Mouse (Mus musculus): Measurements from ENCODE around the gene Cfap61.

Cfap61 gene

GRCm38 (mm10) chr2:146222279-146223175 lies 287.9 kb downstream of the Cfap61 start:
- DNase-seq (ENCODE audit: low spot score) = no peak

GRCm38 (mm10) chr2:146223176-146223905 lies 288.8 kb downstream of the Cfap61 start:
- no peak for DNase-seq (ENCODE audit: low spot score)

GRCm38 (mm10) chr2:146224141-146224540 lies 289.6 kb downstream of the Cfap61 start:
- DNase-seq (ENCODE audit: low spot score) = no peak

DNA sequence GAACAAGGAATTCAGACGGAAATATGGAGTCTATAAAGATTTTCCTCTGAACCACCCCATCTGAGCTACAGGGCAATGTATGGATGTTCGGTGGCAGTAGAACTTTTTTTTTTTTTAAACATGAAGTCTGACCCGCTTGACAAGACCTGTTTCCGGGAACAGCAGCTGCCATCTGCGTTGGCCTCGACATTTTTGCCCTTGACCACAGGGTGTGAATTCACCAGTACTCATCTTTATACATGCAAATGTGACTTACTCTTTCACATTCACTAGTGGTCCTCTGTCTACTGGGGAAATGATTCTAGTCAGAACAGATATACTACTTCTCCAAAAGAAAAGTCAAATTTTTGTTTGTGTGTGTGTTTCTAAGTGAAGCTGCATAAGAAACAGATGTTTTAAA lies 291.2 kb downstream of the Cfap61 start:
- DNase-seq (ENCODE audit: low spot score) = no peak

GRCm38 (mm10) chr2:146226484-146226883 lies 291.9 kb downstream of the Cfap61 start:
- DNase-seq (ENCODE audit: low spot score) = no peak

DNA sequence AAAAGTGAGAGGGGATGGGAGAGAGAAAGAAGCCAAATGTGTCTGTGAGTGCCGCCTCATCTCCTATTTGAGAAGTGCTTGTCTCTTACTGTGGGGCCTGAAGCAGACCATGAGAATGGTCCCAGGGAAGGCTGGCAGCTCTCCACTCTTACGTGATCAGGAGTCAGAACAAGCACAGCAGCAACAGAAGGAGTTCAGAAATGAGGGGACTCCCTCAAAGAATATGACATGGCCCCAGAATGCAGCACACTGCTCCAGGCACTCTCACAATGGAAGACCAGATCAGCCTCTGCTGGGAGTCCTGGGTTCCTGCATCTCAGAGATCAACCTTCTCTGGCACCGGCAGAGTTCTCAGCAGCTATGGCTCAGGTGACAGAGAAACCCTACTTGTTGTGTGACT lies 293.1 kb downstream of the Cfap61 start:
- no peak for DNase-seq (ENCODE audit: low spot score)

DNA sequence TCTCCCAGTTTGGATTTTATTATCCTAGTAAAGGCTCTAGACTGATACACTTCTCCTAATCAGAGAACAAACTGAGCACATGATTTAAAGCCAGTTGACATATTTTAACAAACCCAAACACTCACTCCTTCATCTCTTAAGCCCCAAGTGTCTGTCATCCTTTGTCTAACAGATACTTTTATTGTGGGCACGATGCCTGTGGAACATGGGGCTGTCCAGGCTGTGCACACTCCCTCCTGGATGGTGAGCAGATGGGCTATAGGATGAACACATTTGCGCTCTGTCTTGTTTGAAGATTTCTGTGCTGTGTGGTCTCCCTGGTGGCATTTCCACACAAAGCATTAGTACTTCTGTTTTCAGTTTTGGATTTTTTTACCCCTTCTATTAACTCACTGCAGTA lies 293.9 kb downstream of the Cfap61 start:
- no peak for DNase-seq (ENCODE audit: low spot score)

GRCm38 (mm10) chr2:146231485-146231884 lies 296.9 kb downstream of the Cfap61 start:
- DNase-seq (ENCODE audit: low spot score) = no peak

DNA sequence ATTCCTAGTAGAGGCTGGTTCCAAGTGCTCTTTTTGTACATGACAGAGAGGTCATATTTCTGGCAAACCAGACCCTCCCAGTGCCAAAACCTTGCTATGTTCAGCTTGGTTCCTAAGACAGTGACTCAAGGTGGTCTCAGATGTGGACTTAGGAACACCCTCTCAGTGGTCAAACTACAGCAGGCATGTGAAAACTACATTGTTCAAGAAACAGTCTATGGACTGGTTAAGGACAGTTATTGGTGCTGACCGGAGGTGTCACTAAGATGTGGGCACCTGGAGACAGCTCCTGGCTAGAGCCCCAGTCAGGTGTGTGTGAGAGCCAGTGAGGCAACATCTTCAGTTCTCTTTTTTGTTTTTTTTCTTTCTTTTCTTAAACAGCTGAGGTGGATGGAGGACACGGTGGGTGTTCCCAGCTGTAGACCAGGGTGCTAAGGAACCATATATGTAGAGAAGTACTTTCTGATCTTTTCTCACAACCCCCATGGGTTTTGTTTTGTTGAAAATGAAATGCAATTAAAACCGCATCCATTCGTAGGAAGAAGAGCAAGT lies 304.7 kb downstream of the Cfap61 start:
- DNase-seq (ENCODE audit: low spot score) = no peak

GRCm38 (mm10) chr2:146244049-146244448 lies 309.5 kb downstream of the Cfap61 start:
- DNase-seq (ENCODE audit: low spot score) = no peak

- no peak for DNase-seq (ENCODE audit: low spot score)
These were observed 310.8 kb downstream of the Cfap61 start for GRCm38 (mm10) chr2:146245401-146245800.

DNA sequence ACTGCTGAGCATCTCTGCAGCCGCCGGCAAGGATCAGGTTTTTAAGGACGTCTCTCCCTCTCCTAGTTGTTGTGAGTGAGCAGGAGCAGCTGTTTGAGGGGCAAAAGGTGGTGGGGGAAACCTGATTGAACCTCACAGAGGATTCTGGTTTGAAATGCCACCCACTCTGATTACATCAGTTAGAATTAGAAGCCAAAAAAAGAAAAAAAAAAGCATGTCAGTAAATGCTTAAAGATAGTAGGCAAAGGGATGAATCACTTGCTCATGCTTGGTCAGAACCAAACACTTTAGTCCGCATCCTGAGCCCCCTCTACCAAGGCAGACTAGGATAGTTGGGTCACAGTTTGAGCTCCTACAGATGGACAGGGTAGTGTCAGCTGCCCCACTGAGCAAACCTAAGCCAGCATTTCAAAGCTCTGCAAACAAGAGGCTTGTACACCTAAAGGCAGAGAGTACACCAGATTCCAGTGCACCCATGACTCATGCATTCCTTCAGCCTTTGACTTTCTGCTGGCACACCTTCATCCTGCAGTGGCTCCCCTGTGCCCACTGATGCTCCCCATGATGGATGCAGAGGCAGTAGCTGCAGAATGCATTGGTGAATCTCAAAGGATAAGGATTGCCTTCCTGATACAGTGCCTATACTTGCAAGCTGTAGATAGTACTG lies 312.0 kb downstream of the Cfap61 start:
- no peak for DNase-seq (ENCODE audit: low spot score)

DNA sequence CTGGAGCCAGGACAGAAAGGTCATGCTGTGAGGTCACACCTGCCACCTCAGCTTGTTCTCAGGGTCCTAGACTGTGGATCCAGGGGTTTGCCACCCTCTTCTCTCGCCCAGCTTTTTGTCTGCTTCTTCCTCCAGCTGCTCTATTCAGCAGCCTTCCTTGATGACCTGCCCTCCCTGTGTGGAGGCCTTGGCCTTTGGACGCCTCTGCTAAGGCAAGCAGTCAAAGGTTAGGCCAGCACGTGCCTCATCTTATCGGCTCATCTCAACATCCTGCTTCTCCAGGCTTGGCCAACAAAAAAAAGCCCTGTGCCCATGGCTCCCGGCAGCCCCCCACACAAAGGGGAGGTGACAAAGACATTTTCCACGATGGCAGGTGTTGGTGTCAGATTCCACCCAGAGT lies 313.0 kb downstream of the Cfap61 start:
- DNase-seq (ENCODE audit: low spot score) = no peak

DNA sequence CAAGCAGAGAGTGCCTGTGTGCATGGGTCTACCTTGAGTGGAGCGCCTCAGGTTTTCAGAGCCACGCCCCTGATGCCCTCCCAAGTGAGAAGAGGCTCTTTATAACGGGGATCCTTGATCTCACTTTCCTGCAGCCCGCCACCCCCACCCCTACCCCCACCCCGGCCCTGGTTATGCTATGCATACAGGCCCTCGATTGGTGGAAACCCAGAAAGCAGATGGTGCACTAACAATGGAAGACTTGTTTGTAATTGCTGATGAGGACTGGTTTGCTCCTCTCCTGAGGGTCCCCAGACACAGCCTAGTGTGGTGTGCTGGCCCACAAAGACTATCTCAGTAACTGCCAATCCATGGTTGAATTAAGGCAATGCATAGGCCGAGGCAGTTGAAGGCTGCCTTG lies 314.4 kb downstream of the Cfap61 start:
- no peak for DNase-seq (ENCODE audit: low spot score)

- no peak for DNase-seq (ENCODE audit: low spot score)
These were observed 315.8 kb downstream of the Cfap61 start for GRCm38 (mm10) chr2:146250236-146250904.

DNA sequence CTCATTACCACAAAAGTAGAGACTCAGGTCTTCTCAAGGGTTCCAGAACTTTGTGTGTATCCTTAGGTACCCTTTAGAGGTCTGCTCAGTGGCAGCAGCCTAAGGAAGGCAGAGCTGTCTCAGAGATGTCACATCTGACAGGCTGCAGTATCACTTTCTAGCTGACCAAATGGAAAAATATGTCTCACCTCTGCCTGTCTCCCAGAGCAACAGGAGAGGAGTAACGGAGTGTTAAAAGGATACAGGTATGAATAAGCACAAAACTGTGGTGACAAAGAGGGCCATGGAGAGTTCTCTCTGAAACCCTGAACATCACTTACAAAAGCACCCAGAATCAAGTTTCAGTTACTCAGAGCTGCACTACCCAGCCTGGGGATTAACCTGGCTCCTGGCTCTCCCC lies 319.8 kb downstream of the Cfap61 start:
- DNase-seq (ENCODE audit: low spot score) = no peak

- DNase-seq (ENCODE audit: low spot score) = no peak
These were observed 321.1 kb downstream of the Cfap61 start for GRCm38 (mm10) chr2:146255636-146256035.

DNA sequence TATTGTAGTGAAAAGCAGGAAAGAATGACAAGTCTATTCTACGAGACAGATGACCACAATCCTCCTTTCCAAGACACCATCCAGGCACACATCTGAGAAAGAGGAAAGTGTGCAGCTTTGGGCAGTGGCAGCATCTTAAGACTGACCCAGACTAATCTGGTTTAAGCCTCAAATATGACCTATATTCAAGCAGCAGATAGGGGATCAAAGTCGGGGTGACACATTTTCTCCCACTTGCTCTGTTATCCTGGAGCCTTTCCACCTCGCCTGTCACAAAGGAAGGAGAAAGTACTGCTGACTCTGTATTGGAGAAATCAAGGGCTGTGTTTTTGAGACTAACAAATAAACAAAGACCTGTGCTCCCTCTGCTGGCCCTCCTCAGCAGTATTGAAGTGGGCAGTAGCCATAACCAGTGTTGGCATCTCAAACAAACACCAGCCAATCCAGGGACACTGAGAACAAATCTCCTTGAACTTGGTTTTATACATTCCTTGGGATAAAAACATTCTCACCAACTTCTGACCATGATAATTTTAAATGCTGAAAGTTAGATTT lies 321.8 kb downstream of the Cfap61 start:
- DNase-seq (ENCODE audit: low spot score) = no peak

- no peak for DNase-seq (ENCODE audit: low spot score)
These were observed 322.5 kb downstream of the Cfap61 start for GRCm38 (mm10) chr2:146257037-146257436.

GRCm38 (mm10) chr2:146257609-146258008 lies 323.0 kb downstream of the Cfap61 start:
- DNase-seq (ENCODE audit: low spot score) = no peak

DNA sequence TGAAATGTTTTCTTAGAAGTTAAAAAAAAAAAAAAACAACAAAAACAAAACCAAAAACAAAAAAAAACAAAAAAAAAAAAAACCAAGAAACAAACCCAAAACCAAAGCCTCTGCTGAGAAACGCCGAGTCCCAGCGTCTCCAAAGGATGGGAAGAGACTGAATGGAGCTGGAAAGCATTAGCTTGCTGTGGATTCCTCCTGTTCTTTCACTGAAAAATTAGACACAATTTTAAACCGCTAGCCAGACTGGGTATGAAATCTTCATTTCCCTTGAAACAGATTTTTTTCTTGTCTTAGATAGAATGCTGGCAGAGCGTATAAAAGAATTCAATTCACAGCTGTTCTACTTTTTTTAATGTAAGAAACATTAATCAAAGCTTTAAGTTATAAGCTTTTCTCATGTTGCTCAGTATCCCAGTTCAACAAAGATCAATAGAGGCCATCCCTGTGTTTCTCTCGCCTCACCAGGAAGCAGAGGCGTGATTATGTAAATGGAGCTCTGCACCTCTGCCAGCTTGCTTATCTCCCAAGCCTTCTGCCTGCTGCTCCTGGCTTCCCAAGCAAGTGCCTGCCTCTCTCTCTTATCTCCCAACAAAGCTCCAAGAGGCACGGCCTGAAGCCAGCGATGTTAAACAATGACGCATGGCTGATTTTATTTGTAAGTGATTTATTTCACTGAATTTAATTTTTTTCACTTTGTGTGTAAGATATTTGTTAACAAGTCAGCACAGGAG lies 324.3 kb downstream of the Cfap61 start:
- no peak for DNase-seq (ENCODE audit: low spot score)

Data from spleen, adult 12 weeks (tissue).